Comparison of ENCODE assay signal across 8 mouse cellular contexts in the genomic region with DNA sequence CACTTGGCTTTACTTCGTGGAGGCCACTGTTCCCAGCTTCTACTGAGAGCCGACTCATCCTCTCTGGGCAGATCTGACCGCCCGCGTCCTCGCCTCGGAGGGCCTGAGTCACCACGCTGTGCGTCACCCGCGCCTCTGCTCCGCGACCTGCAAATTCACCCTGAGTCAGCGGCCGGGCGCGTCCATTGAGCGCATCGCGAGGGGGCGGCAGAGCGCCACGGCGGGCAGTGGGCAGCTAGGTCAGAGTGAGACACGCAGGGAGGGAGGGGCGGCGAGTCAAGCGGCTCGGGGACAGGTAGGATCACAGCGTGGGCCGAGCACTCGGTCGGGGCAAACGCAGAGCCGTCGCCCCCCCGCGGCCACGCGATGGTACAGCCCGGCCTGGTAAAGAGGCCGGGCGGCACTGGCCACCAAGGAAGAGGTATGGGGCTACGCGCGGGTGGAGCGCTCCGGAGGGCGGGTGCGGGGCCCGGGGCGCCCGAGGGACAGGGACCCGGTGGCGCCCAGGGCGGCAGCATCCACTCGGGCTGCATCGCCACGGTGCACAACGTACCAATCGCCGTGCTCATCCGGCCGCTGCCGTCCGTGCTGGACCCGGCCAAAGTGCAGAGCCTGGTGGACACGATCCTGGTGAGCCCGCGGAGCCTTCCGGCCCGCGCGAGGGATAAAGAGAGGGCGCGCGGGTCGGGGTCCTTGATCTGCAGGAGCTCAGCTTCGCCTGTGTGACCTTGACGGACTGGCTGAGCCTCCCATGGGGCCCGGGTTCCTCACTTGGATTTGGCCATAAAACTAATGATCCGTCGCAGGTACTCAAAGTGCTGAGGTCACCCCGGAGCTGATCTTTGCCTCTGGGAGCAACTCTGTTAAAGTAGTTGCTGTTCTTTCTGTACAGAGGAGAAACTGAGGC. TPM values are rescaled to one million over a fixed set of nuclear protein-coding genes. Genes with fewer than 3 reads are reported as not detected.
DNase-seq lines count a peak whose midpoint lies in the region; ATAC-seq and TF ChIP-seq lines count a peak whose summit lies in the region.

A gene (plus strand): TSS at position 199 of the 907 bp plus-strand sequence.

- intact Hi-C loops in heart, postnatal 10 days (cut with DNase I): loop anchor here (2.0 to 10.0 kb wide), 2 partner anchors 77 to 161 kb away; no protein-coding TSS in a partner anchor

- 1% methylated on average over 84 of the region's 84 CpGs for whole genome bisulfite sequencing in forebrain, embryonic 14.5 days
- WGBS in large intestine, adult 2 months: under 1% methylated on average over 84 of the region's 84 CpGs
- under 1% methylated on average over 48 of the region's 84 CpGs for WGBS in neural tube, embryonic 14.5 days

- peak within 1 kb of the TSS; percentile 69 for H3K9ac ChIP-seq in ES-E14 (ENCODE audit: insufficient read depth, low read depth, low read length, poor library complexity, severe bottlenecking)
- peak within 1 kb of the TSS; percentile 86 for H3K9ac ChIP-seq in forebrain, embryonic 14.5 days (ENCODE audit: low read length)
- peak within 1 kb of the TSS; percentile 87 for H3K9ac ChIP-seq in neural tube, embryonic 14.5 days (replicated peaks; ENCODE audit: low read depth, low read length)

- peaks cover 21% of the 10 kb centered on the region for H3K36me3 ChIP-seq in ES-E14 (ENCODE audit: control insufficient read depth, insufficient read depth, low read length, poor library complexity, severe bottlenecking)
- H3K36me3 ChIP-seq in forebrain, embryonic 14.5 days (ENCODE audit: control insufficient read depth, insufficient read depth, low read length): no peaks in the 10 kb centered on the region
- H3K36me3 ChIP-seq in neural tube, embryonic 14.5 days (ENCODE audit: control insufficient read depth, insufficient read depth, low read length): no peaks in the 10 kb centered on the region

- peak; percentile 51 for DNase-seq in ES-E14 (ENCODE audit: low read depth, low spot score)
- DNase-seq in cerebellum, adult 11-12 months: peak; percentile 96
- peak; percentile 77 for DNase-seq in forebrain, embryonic 14.5 days (ENCODE audit: low spot score)
- DNase-seq in heart, postnatal 10 days: peak; percentile 91 to 92
- peak; percentile 53 for DNase-seq in large intestine, adult 2 months (ENCODE audit: low read depth, low spot score)
- DNase-seq in lung, adult 18-20 months: peak; percentile 88 to 91
- DNase-seq in testis, postnatal 10 days (ENCODE audit: low spot score): peak; percentile 85

- in situ Hi-C loops in ES-E14 (cut with MboI; ENCODE audit: low sequenced_read_pairs in 2 of 2, unreplicated experiment in 2 of 2): no loop called here

- H3K4me2 ChIP-seq in forebrain, embryonic 14.5 days (ENCODE audit: low read length): peak within 1 kb of the TSS; percentile 72
- peak within 1 kb of the TSS; percentile 80 for H3K4me2 ChIP-seq in neural tube, embryonic 14.5 days (ENCODE audit: low read depth, low read length)

- no peak within 1 kb of the TSS for H3K27ac ChIP-seq in ES-E14 (ENCODE audit: insufficient read depth, low read depth, low read length, poor library complexity, severe bottlenecking)
- no peak within 1 kb of the TSS; the same call in 1 of the 2 replicates for H3K27ac ChIP-seq in forebrain, embryonic 14.5 days (ENCODE audit: low read depth, low read length)
- peak within 1 kb of the TSS; percentile 67 for H3K27ac ChIP-seq in neural tube, embryonic 14.5 days (ENCODE audit: low read depth, low read length)

- H3K4me3 ChIP-seq in ES-E14 (ENCODE audit: insufficient read depth in 1 of 2, low read depth in 1 of 2, low read length in 2 of 2, poor library complexity in 1 of 2, severe bottlenecking in 1 of 2): peak within 1 kb of the TSS; percentile 76 to 80
- peak within 1 kb of the TSS; percentile 64 for H3K4me3 ChIP-seq in forebrain, embryonic 14.5 days (ENCODE audit: low read depth, low read length)
- peak within 1 kb of the TSS; percentile 67 for H3K4me3 ChIP-seq in neural tube, embryonic 14.5 days (ENCODE audit: low read depth, low read length)

- no peaks in the 10 kb centered on the region for H3K27me3 ChIP-seq in forebrain, embryonic 14.5 days (replicated peaks; ENCODE audit: control insufficient read depth, insufficient read depth, low read length)
- H3K27me3 ChIP-seq in neural tube, embryonic 14.5 days (ENCODE audit: control insufficient read depth, insufficient read depth, low read length): no peaks in the 10 kb centered on the region

- no peaks in the 10 kb centered on the region for H3K9me3 ChIP-seq in ES-E14 (ENCODE audit: control insufficient read depth, insufficient read depth, low read depth, low read length)
- H3K9me3 ChIP-seq in forebrain, embryonic 14.5 days (replicated peaks; ENCODE audit: control insufficient read depth, low read length): no peaks in the 10 kb centered on the region
- H3K9me3 ChIP-seq in neural tube, embryonic 14.5 days (ENCODE audit: control insufficient read depth, low read length): no peaks in the 10 kb centered on the region

- peak; percentile 85 for ATAC-seq in forebrain, embryonic 14.5 days
- ATAC-seq in neural tube, embryonic 14.5 days (ENCODE audit: low read depth): peak; percentile 85

- H3K4me1 ChIP-seq in ES-E14 (ENCODE audit: control insufficient read depth in 2 of 2, insufficient read depth in 2 of 2, low read length in 2 of 2, poor library complexity in 1 of 2): peaks cover 6 to 7% of the 10 kb centered on the region in 2 experiments; a peak in 2 of 4 replicates
- peaks cover 7% of the 10 kb centered on the region; the same call in 1 of the 2 replicates for H3K4me1 ChIP-seq in forebrain, embryonic 14.5 days (ENCODE audit: control insufficient read depth, insufficient read depth, low read length)
- peaks cover 10% of the 10 kb centered on the region for H3K4me1 ChIP-seq in neural tube, embryonic 14.5 days (ENCODE audit: control insufficient read depth, insufficient read depth, low read length)

TF ChIP-seq in ES-E14, 5 proteins besides CTCF, POLR2A, EP300 and RAD21:
- peak; percentile 97 for TF ChIP-seq MAFK (IDR thresholded peaks at IDR 0.05; ENCODE audit: insufficient read depth, low read depth, low read length)
- 0 out of 2 replicates have a peak, but pooled peaks have one; percentile 0 for TF ChIP-seq ZC3H11A (IDR thresholded peaks at IDR 0.05; ENCODE audit: borderline replicate concordance, low read depth, low read length)
- TF ChIP-seq CHD2 (IDR thresholded peaks at IDR 0.05; ENCODE audit: low read depth, low read length): no peak
- TF ChIP-seq ZNF384 (IDR thresholded peaks at IDR 0.05; ENCODE audit: low read depth, low read length): peak; percentile 71; the same call in 1 of the 2 replicates
- TF ChIP-seq HCFC1 (IDR thresholded peaks at IDR 0.05; ENCODE audit: borderline replicate concordance, insufficient read depth, low read length): peak; percentile 42; the same call in 1 of the 2 replicates

RNA-seq across cellular contexts. Expression of the gene that starts here (rescaled TPM):
- total RNA-seq in ES-E14 (2012; rRNA removed): 16.0 and 18.3 TPM in 2 replicates
- 11.8 and 12.0 TPM in 2 replicates for polyA plus RNA-seq in forebrain, embryonic 14.5 days (2014; fragmentation: Nextera tagmentation; extraction: Ambion mirVana)
- total RNA-seq in heart, postnatal 10 days (2021): 10 to 100 TPM; 11.3 to 12.1 TPM
- 342 and 494 TPM in 2 replicates for polyA plus RNA-seq in large intestine, adult 2 months (2012; rRNA removed)
- polyA plus RNA-seq in neural tube, embryonic 14.5 days (2014; fragmentation: Nextera tagmentation; extraction: Ambion mirVana): 22.5 and 23.4 TPM in 2 replicates

Comparison
In these comparisons a context has a peak if more than half of its experiments do, and no peak if none do; other contexts are left out.
1. RNA of the gene that starts here (polyA plus RNA-seq): 342 to 494 TPM in large intestine, adult 2 months; 22.5 to 23.4 TPM in neural tube, embryonic 14.5 days and 11.8 to 12.0 TPM in forebrain, embryonic 14.5 days; every median in the first group is over 10 times any median in the second.
2. Peak in every context shown above with its lines, with median percentiles within 50 percentile points of each other: DNase-seq, H3K4me3 ChIP-seq and H3K9ac ChIP-seq.